Mouse (Mus musculus): ENCODE measurements around the gene C1rl. TPM values are rescaled to one million over a fixed set of nuclear protein-coding genes. Genes with fewer than 3 reads are reported as not detected.
"Not testable (repeated sequence)": the region's sequence is repeated elsewhere in the genome, so short reads cannot be mapped to it uniquely, and the experiment has no call there.

The C1rl gene
- polyA plus RNA-seq, 1 experiment: 1.2 TPM

DNA sequence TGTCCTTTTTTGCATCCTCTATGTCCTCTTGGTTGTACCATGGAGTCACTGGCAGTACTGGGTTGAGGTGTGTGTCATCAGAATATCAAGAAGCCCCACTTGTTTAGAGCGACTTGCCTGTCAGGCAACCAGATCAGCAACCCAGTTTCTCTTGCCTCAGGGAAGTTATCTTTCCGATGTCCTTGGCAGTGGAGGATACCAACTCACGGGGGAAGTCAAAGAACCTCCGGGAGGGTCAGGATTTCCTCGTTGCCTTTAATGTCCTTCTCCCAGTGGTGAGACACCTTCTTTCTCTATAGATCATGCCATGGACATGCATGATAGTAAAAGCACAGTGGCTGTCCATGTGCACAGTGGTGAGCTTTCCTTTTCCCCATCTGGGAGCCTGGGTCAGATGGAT is 9.1 kb downstream of the C1rl start:
- Histone ChIP-seq H3K36me3 (ENCODE audit: control insufficient read depth, insufficient read depth) (no peaks in the 10 kb centered on the region), H3K4me2 (ENCODE audit: low read depth) (no peak overlapping the region), H3K4me3 (no peak overlapping the region), H3ac (ENCODE audit: control insufficient read depth, insufficient read length) (no peak overlapping the region), H3K27me3 (ENCODE audit: control insufficient read depth, insufficient read depth, insufficient read length) (no peaks in the 10 kb centered on the region), H3K79me2 (ENCODE audit: control insufficient read depth, insufficient read depth) (no peaks in the 10 kb centered on the region)
- TF ChIP-seq E2F4 (IDR thresholded peaks at IDR 0.05; ENCODE audit: insufficient read depth): no peak
- no peak for TF ChIP-seq POLR2AphosphoS2 (IDR thresholded peaks at IDR 0.05; ENCODE audit: insufficient read length, low read depth)
- TF ChIP-seq REST (IDR thresholded peaks at IDR 0.05; ENCODE audit: insufficient read depth, insufficient read length): no peak
- no peak for TF ChIP-seq MYOD1 (IDR thresholded peaks at IDR 0.05; ENCODE audit: control insufficient read depth in 1 of 3, insufficient read length in 2 of 3, low read depth in 2 of 3)
- TF ChIP-seq POLR2A (IDR thresholded peaks at IDR 0.05; ENCODE audit: insufficient read length, low read depth): no peak
- TF ChIP-seq TCF12 (IDR thresholded peaks at IDR 0.05; ENCODE audit: insufficient read depth, poor library complexity, severe bottlenecking): no peak
- no peak for TF ChIP-seq TCF3 (IDR thresholded peaks at IDR 0.05; ENCODE audit: insufficient read length, low read depth)
- no peak for TF ChIP-seq MYOG (IDR thresholded peaks at IDR 0.05; ENCODE audit: control insufficient read depth in 1 of 3, insufficient read depth in 1 of 3, insufficient read length in 2 of 3, low read depth in 2 of 3)
- no peak for TF ChIP-seq MAX (IDR thresholded peaks at IDR 0.05; ENCODE audit: low read depth)
- TF ChIP-seq CEBPB (IDR thresholded peaks at IDR 0.05; ENCODE audit: insufficient read depth, poor library complexity, severe bottlenecking): no peak
- TF ChIP-seq SRF (IDR thresholded peaks at IDR 0.05; ENCODE audit: control insufficient read depth, insufficient read length, low read depth): no peak
- TF ChIP-seq USF1 (IDR thresholded peaks at IDR 0.05; ENCODE audit: low read depth): no peak

DNA sequence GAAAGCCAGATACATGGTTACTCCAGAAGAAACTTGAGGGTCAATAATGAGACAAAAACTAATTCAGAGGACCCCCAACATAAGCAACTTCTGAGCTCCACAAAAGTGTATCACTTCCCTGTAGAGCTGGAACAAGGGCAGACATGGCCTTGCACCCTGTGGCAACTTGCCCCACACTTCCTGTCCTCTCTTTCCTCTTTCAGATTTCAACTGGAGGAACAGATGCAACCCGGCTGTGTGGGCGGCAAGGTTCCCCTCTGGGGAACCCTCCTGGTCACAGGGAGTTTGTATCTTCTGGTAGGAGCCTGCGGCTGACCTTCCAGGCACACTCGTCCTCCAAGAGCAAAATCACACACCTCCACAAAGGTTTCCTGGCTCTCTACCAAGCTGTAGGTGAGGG is 12.1 kb downstream of the C1rl start:
- H3ac ChIP-seq (ENCODE audit: control insufficient read depth, insufficient read length): no peak overlapping the region
- no peak for TF ChIP-seq USF1 (IDR thresholded peaks at IDR 0.05; ENCODE audit: low read depth)
- TF ChIP-seq SRF (IDR thresholded peaks at IDR 0.05; ENCODE audit: control insufficient read depth, insufficient read length, low read depth): no peak
- no peak for TF ChIP-seq TCF12 (IDR thresholded peaks at IDR 0.05; ENCODE audit: insufficient read depth, poor library complexity, severe bottlenecking)
- no peak for TF ChIP-seq TCF3 (IDR thresholded peaks at IDR 0.05; ENCODE audit: insufficient read length, low read depth)
- no peak for TF ChIP-seq CEBPB (IDR thresholded peaks at IDR 0.05; ENCODE audit: insufficient read depth, poor library complexity, severe bottlenecking)
- TF ChIP-seq REST (IDR thresholded peaks at IDR 0.05; ENCODE audit: insufficient read depth, insufficient read length): no peak
- no peak for TF ChIP-seq POLR2A (IDR thresholded peaks at IDR 0.05; ENCODE audit: insufficient read length, low read depth)
- TF ChIP-seq MAX (IDR thresholded peaks at IDR 0.05; ENCODE audit: low read depth): no peak
- TF ChIP-seq MYOD1 (IDR thresholded peaks at IDR 0.05; ENCODE audit: control insufficient read depth in 1 of 3, insufficient read length in 2 of 3, low read depth in 2 of 3): no peak
- no peak for TF ChIP-seq E2F4 (IDR thresholded peaks at IDR 0.05; ENCODE audit: insufficient read depth)
- no peak for TF ChIP-seq MYOG (IDR thresholded peaks at IDR 0.05; ENCODE audit: control insufficient read depth in 1 of 3, insufficient read depth in 1 of 3, insufficient read length in 2 of 3, low read depth in 2 of 3)
- no peak for TF ChIP-seq POLR2AphosphoS2 (IDR thresholded peaks at IDR 0.05; ENCODE audit: insufficient read length, low read depth)
- H3K36me3 ChIP-seq (ENCODE audit: control insufficient read depth, insufficient read depth): no peaks in the 10 kb centered on the region
- H3K4me3 ChIP-seq: no peak overlapping the region
- H3K4me2 ChIP-seq (ENCODE audit: low read depth): no peak overlapping the region
- no peaks in the 10 kb centered on the region for H3K79me2 ChIP-seq (ENCODE audit: control insufficient read depth, insufficient read depth)
- no peaks in the 10 kb centered on the region for H3K27me3 ChIP-seq (ENCODE audit: control insufficient read depth, insufficient read depth, insufficient read length)

DNA sequence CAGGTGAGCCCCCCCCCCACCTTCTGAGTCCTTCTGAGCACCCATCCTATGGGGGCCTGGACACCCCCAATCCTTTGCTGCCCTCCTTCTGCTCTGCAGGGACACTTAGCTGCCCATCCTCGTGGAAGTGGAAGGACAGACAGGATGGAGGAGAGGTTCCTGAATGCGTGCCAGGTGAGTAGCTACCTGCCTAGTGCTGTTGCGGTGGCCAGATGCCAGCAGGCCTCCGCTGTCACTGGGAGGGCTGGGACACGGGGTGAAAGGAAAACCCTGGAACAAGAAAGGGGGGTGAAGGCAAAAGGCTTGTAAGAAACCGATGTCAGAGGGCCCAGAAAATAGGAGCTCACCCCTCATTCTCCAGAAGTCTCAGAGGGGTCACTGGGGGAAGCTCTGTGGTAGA is 14.1 kb downstream of the C1rl start:
- Histone ChIP-seq H3K27me3 (ENCODE audit: control insufficient read depth, insufficient read depth, insufficient read length) (no peaks in the 10 kb centered on the region), H3K4me3 (no peak overlapping the region), H3ac (ENCODE audit: control insufficient read depth, insufficient read length) (no peak overlapping the region), H3K36me3 (ENCODE audit: control insufficient read depth, insufficient read depth) (no peaks in the 10 kb centered on the region), H3K79me2 (ENCODE audit: control insufficient read depth, insufficient read depth) (no peaks in the 10 kb centered on the region), H3K4me2 (ENCODE audit: low read depth) (no peak overlapping the region)
- TF ChIP-seq MYOD1 (IDR thresholded peaks at IDR 0.05; ENCODE audit: control insufficient read depth in 1 of 3, insufficient read length in 2 of 3, low read depth in 2 of 3) (no peak), POLR2AphosphoS2 (IDR thresholded peaks at IDR 0.05; ENCODE audit: insufficient read length, low read depth) (no peak), MYOG (IDR thresholded peaks at IDR 0.05; ENCODE audit: control insufficient read depth in 1 of 3, insufficient read depth in 1 of 3, insufficient read length in 2 of 3, low read depth in 2 of 3) (no peak)

DNA sequence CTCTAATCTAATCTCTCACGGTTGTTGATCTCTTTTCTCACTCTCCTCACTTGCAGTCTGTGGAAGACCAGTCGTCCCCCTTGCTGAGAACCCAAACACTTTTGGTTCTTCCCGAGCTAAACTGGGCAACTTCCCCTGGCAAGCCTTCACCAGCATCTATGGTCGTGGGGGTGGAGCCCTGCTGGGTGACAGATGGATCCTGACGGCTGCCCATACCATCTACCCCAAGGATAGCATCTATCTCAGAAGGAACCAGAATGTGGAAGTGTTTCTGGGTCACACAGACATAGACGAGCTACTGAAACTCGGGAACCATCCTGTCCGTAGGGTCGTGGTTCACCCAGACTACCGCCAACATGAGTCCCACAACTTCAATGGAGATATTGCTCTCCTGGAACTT is 15.4 kb downstream of the C1rl start:
- Histone ChIP-seq H3K79me2 (ENCODE audit: control insufficient read depth, insufficient read depth) (no peaks in the 10 kb centered on the region), H3K4me3 (no peak overlapping the region)
- TF ChIP-seq MYOD1 (IDR thresholded peaks at IDR 0.05; ENCODE audit: control insufficient read depth in 1 of 3, insufficient read length in 2 of 3, low read depth in 2 of 3) (no peak), USF1 (IDR thresholded peaks at IDR 0.05; ENCODE audit: low read depth) (no peak), MAX (IDR thresholded peaks at IDR 0.05; ENCODE audit: low read depth) (no peak), POLR2A (IDR thresholded peaks at IDR 0.05; ENCODE audit: insufficient read length, low read depth) (no peak), REST (IDR thresholded peaks at IDR 0.05; ENCODE audit: insufficient read depth, insufficient read length) (no peak)

DNA sequence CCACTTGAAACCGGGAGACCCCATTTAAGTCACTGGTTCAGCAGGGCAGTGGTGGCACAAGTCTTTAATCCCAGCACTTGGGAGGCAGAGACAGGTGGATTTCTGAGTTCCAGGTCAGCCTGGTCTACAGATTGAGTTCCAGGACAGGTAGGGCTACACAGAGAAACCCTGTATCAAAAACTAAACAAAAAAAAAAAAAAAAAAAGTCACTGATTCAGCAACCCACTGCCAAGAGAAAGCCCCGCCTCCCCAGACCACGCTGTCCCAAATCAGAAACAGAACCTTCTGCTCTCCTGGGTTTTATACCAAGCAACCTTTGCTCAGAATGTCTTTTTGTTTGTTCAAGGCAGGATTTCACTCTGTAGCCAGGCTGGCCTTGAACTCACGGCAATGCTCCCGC is 16.3 kb downstream of the C1rl start:
- H3K79me2 ChIP-seq (ENCODE audit: control insufficient read depth, insufficient read depth); H3ac ChIP-seq (ENCODE audit: control insufficient read depth, insufficient read length); H3K4me3 ChIP-seq; H3K27me3 ChIP-seq (ENCODE audit: control insufficient read depth, insufficient read depth, insufficient read length); H3K4me2 ChIP-seq (ENCODE audit: low read depth); H3K36me3 ChIP-seq (ENCODE audit: control insufficient read depth, insufficient read depth): not testable (repeated sequence)

More for the DNA sequence above, 15.4 kb downstream of the C1rl start:
- no peak overlapping the region for H3K4me2 ChIP-seq (ENCODE audit: low read depth)
- no peaks in the 10 kb centered on the region for H3K36me3 ChIP-seq (ENCODE audit: control insufficient read depth, insufficient read depth)
- H3ac ChIP-seq (ENCODE audit: control insufficient read depth, insufficient read length): no peak overlapping the region
- H3K27me3 ChIP-seq (ENCODE audit: control insufficient read depth, insufficient read depth, insufficient read length): no peaks in the 10 kb centered on the region
